In the genomic region with DNA sequence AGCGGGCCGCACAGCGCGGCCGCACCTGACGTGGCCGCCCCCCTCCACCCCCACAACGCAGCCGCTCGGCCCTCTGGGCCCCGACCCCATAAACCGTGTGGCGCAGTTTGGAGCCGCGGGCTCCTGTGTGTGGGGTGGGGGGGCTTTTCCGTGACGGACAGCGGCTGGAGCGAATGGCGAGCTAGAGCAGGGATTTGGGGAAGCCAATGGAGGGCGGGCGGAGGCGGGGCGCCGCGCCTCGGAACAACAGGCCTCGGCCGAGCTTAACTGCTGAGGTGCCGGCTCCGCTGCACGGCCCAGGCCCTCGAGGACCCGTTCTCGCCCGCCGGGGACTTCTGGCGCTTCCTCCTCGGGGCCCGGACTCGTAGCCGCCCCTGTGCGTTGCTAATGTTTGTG, we compare ENCODE assay signal across 8 mouse cellular contexts. TPM values are rescaled to one million over a fixed set of nuclear protein-coding genes. Genes with fewer than 3 reads are reported as not detected.
DNase-seq lines count a peak whose midpoint lies in the region; ATAC-seq and TF ChIP-seq lines count a peak whose summit lies in the region.

No protein-coding gene starts in this region.

- WGBS in embryonic facial prominence, embryonic 13.5 days = under 1% methylated on average over 43 of the region's 43 CpGs
- under 1% methylated on average over 40 of the region's 43 CpGs for WGBS in heart, adult 2 months
- under 1% methylated on average over 41 of the region's 43 CpGs for WGBS in kidney, adult 2 months
- WGBS in limb, embryonic 14.5 days = 3% methylated on average over 35 of the region's 43 CpGs
- WGBS in midbrain, embryonic 16.5 days = under 1% methylated on average over 37 of the region's 43 CpGs

- no peaks in the 10 kb centered on the region for H3K9me3 ChIP-seq in embryonic facial prominence, embryonic 13.5 days
- H3K9me3 ChIP-seq in limb, embryonic 14.5 days (ENCODE audit: control insufficient read depth, low read length) = no peaks in the 10 kb centered on the region
- H3K9me3 ChIP-seq in midbrain, embryonic 16.5 days (replicated peaks; ENCODE audit: control insufficient read depth, low read length, poor library complexity, severe bottlenecking) = no peaks in the 10 kb centered on the region

- peak; percentile 51; the same call in 1 of the 2 replicates for TF ChIP-seq POLR2A in heart, adult 2 months (IDR thresholded peaks at IDR 0.05; ENCODE audit: insufficient read depth, low read depth, low read length)
- TF ChIP-seq POLR2A in kidney, adult 2 months (IDR thresholded peaks at IDR 0.05; ENCODE audit: low read depth, low read length) = no peak
- 0 out of 2 replicates have a peak, but pooled peaks have one; percentile 42 for TF ChIP-seq POLR2A in limb, embryonic 14.5 days (IDR thresholded peaks at IDR 0.05; ENCODE audit: borderline replicate concordance, extremely low read depth, insufficient read depth, insufficient read length)

- peak; percentile 93 for DNase-seq in A20 (ENCODE audit: low read depth, low spot score)
- DNase-seq in adrenal gland, postnatal 4 days (ENCODE audit: low spot score in 2 of 2) = peak; percentile 87 to 90
- DNase-seq in heart, adult 2 months = peak; percentile 90
- DNase-seq in kidney, adult 2 months = peak; percentile 94
- peak; percentile 91 for DNase-seq in limb, embryonic 14.5 days (ENCODE audit: low spot score)
- DNase-seq in spleen, postnatal 10 days (ENCODE audit: low spot score in 2 of 2) = peak; percentile 83 to 92

- no peak for TF ChIP-seq CTCF in heart, adult 2 months (IDR thresholded peaks at IDR 0.05)
- no peak for TF ChIP-seq CTCF in kidney, adult 2 months (conservative IDR thresholded peaks at IDR 0.05; ENCODE audit: insufficient read depth, insufficient read length, low read depth, low read length)

- no peaks in the 10 kb centered on the region for H3K79me2 ChIP-seq in heart, adult 2 months (replicated peaks; ENCODE audit: control insufficient read depth, insufficient read depth, low read length)

- peak overlapping the region; percentile 81 for H3K4me2 ChIP-seq in embryonic facial prominence, embryonic 13.5 days
- peak overlapping the region; percentile 47 for H3K4me2 ChIP-seq in limb, embryonic 14.5 days (replicated peaks; ENCODE audit: low read depth, low read length, severe bottlenecking)
- peak overlapping the region; percentile 91 for H3K4me2 ChIP-seq in midbrain, embryonic 16.5 days (ENCODE audit: low read length)

- peaks cover 32% of the 10 kb centered on the region for H3K36me3 ChIP-seq in embryonic facial prominence, embryonic 13.5 days
- H3K36me3 ChIP-seq in heart, adult 2 months (ENCODE audit: control insufficient read depth, insufficient read depth, low read length) = peaks cover 21% of the 10 kb centered on the region
- peaks cover 9% of the 10 kb centered on the region for H3K36me3 ChIP-seq in kidney, adult 2 months (ENCODE audit: control insufficient read depth, insufficient read depth, low read length)
- peaks cover 27% of the 10 kb centered on the region for H3K36me3 ChIP-seq in limb, embryonic 14.5 days (ENCODE audit: control insufficient read depth, insufficient read depth, low read length)
- peaks cover 21% of the 10 kb centered on the region for H3K36me3 ChIP-seq in midbrain, embryonic 16.5 days (ENCODE audit: control insufficient read depth, insufficient read depth, low read length)

- H3K4me3 ChIP-seq in embryonic facial prominence, embryonic 13.5 days = peak overlapping the region; percentile 92
- H3K4me3 ChIP-seq in heart, adult 2 months = peak overlapping the region; percentile 85
- peak overlapping the region; percentile 77 for H3K4me3 ChIP-seq in kidney, adult 2 months (ENCODE audit: insufficient read depth, low read depth, low read length)
- peak overlapping the region; percentile 97 for H3K4me3 ChIP-seq in limb, embryonic 14.5 days (replicated peaks; ENCODE audit: low read length)
- peak overlapping the region; percentile 83 for H3K4me3 ChIP-seq in midbrain, embryonic 16.5 days (ENCODE audit: low read depth, low read length)

- peak overlapping the region; percentile 94 for H3K27ac ChIP-seq in embryonic facial prominence, embryonic 13.5 days
- peak overlapping the region; percentile 98 for H3K27ac ChIP-seq in heart, adult 2 months
- peak overlapping the region; percentile 87 for H3K27ac ChIP-seq in kidney, adult 2 months (ENCODE audit: insufficient read depth, low read depth, low read length)
- H3K27ac ChIP-seq in limb, embryonic 14.5 days (replicated peaks; ENCODE audit: low read depth, low read length) = peak overlapping the region; percentile 94
- H3K27ac ChIP-seq in midbrain, embryonic 16.5 days (ENCODE audit: low read length) = peak overlapping the region; percentile 96

- peaks cover 21% of the 10 kb centered on the region for H3K4me1 ChIP-seq in embryonic facial prominence, embryonic 13.5 days
- H3K4me1 ChIP-seq in heart, adult 2 months (ENCODE audit: control insufficient read depth, insufficient read depth, low read length) = peaks cover 12% of the 10 kb centered on the region
- H3K4me1 ChIP-seq in kidney, adult 2 months (ENCODE audit: control insufficient read depth, insufficient read depth, low read length) = peaks cover 13% of the 10 kb centered on the region; the same call in 1 of the 2 replicates
- peaks cover 10% of the 10 kb centered on the region for H3K4me1 ChIP-seq in limb, embryonic 14.5 days (ENCODE audit: control insufficient read depth, insufficient read depth, low read length)
- H3K4me1 ChIP-seq in midbrain, embryonic 16.5 days (ENCODE audit: control insufficient read depth, insufficient read depth, low read length) = peaks cover 18% of the 10 kb centered on the region

- H3K27me3 ChIP-seq in embryonic facial prominence, embryonic 13.5 days = no peaks in the 10 kb centered on the region
- no peaks in the 10 kb centered on the region for H3K27me3 ChIP-seq in heart, adult 2 months (ENCODE audit: control insufficient read depth, insufficient read depth, low read length)
- no peaks in the 10 kb centered on the region for H3K27me3 ChIP-seq in kidney, adult 2 months (replicated peaks; ENCODE audit: control insufficient read depth, insufficient read depth, low read length)
- no peaks in the 10 kb centered on the region for H3K27me3 ChIP-seq in limb, embryonic 14.5 days (ENCODE audit: control insufficient read depth, insufficient read depth, low read length)
- no peaks in the 10 kb centered on the region for H3K27me3 ChIP-seq in midbrain, embryonic 16.5 days (ENCODE audit: control insufficient read depth, insufficient read depth, low read depth, low read length)

- TF ChIP-seq EP300 in heart, adult 2 months (IDR thresholded peaks at IDR 0.05; ENCODE audit: insufficient read depth, low read depth, low read length) = no peak

- intact Hi-C loops in heart, adult 2 months (cut with DNase I) = loop anchor here (1.0 to 10.0 kb wide), 2 partner anchors 21 to 151 kb away; partner anchors contain the start of gene Letmd1

- ATAC-seq in embryonic facial prominence, embryonic 13.5 days (ENCODE audit: insufficient number of reproducible peaks, insufficient read depth, low FRiP score, low TSS enrichment, low read depth) = peak; percentile 83
- peak; percentile 86 for ATAC-seq in limb, embryonic 14.5 days (ENCODE audit: low FRiP score, low read depth)
- peak; percentile 87 for ATAC-seq in midbrain, embryonic 16.5 days

- peak overlapping the region; percentile 87 for H3K9ac ChIP-seq in embryonic facial prominence, embryonic 13.5 days
- peak overlapping the region; percentile 86 for H3K9ac ChIP-seq in heart, adult 2 months (ENCODE audit: low read depth, low read length)
- peak overlapping the region; percentile 89 for H3K9ac ChIP-seq in limb, embryonic 14.5 days (ENCODE audit: low read depth, low read length, severe bottlenecking)
- peak overlapping the region; percentile 87 for H3K9ac ChIP-seq in midbrain, embryonic 16.5 days (ENCODE audit: low read depth, low read length)

RNA-seq across cellular contexts. Expression of gene Dazap2, which starts 0.7 kb away (rescaled TPM):
- 100 to 1,000 TPM; 231 to 238 TPM for total RNA-seq in adrenal gland, postnatal 4 days (2021)
- 155 and 159 TPM in 2 replicates for polyA plus RNA-seq in embryonic facial prominence, embryonic 13.5 days (2015; fragmentation: Nextera tagmentation; extraction: Ambion mirVana)
- total RNA-seq in heart, adult 2 months (2021) = 100 to 1,000 TPM; 157 to 180 TPM
- 486 and 542 TPM in 2 replicates for polyA plus RNA-seq in heart, adult 2 months (2012; rRNA removed)
- polyA plus RNA-seq in kidney, adult 2 months (2012; rRNA removed) = 578 and 812 TPM in 2 replicates
- polyA plus RNA-seq in limb, embryonic 14.5 days (2012; rRNA removed) = 139 and 213 TPM in 2 replicates
- polyA plus RNA-seq in limb, embryonic 14.5 days (2014; fragmentation: Nextera tagmentation; extraction: Ambion mirVana) = 185 and 191 TPM in 2 replicates
- polyA plus RNA-seq in midbrain, embryonic 16.5 days (2015; fragmentation: Nextera tagmentation; extraction: Ambion mirVana) = 109 and 115 TPM in 2 replicates

RNA-seq across cellular contexts. Expression of gene Pou6f1, which starts 16.0 kb away (rescaled TPM):
- 10 to 100 TPM; 30.7 to 34.4 TPM for total RNA-seq in adrenal gland, postnatal 4 days (2021)
- 14.4 and 18.2 TPM in 2 replicates for polyA plus RNA-seq in embryonic facial prominence, embryonic 13.5 days (2015; fragmentation: Nextera tagmentation; extraction: Ambion mirVana)
- total RNA-seq in heart, adult 2 months (2021) = 10 to 100 TPM in 1 of 2 experiments, 1 to 10 TPM in 1; 8.0 to 11.5 TPM
- polyA plus RNA-seq in heart, adult 2 months (2012; rRNA removed) = 13.7 and 15.7 TPM in 2 replicates
- 28.5 and 30.4 TPM in 2 replicates for polyA plus RNA-seq in kidney, adult 2 months (2012; rRNA removed)
- polyA plus RNA-seq in limb, embryonic 14.5 days (2012; rRNA removed) = 24.9 and 32.4 TPM in 2 replicates
- 9.8 and 13.5 TPM in 2 replicates for polyA plus RNA-seq in limb, embryonic 14.5 days (2014; fragmentation: Nextera tagmentation; extraction: Ambion mirVana)
- polyA plus RNA-seq in midbrain, embryonic 16.5 days (2015; fragmentation: Nextera tagmentation; extraction: Ambion mirVana) = 33.1 and 36.4 TPM in 2 replicates

RNA-seq across cellular contexts. Expression of gene Smagp, which starts 20.9 kb away (rescaled TPM):
- 10 to 100 TPM; 26.7 to 34.3 TPM for total RNA-seq in adrenal gland, postnatal 4 days (2021)
- polyA plus RNA-seq in embryonic facial prominence, embryonic 13.5 days (2015; fragmentation: Nextera tagmentation; extraction: Ambion mirVana) = 9.2 and 10.1 TPM in 2 replicates
- 10 to 100 TPM; 11.6 to 12.9 TPM for total RNA-seq in heart, adult 2 months (2021)
- polyA plus RNA-seq in heart, adult 2 months (2012; rRNA removed) = 19.5 and 21.1 TPM in 2 replicates
- polyA plus RNA-seq in kidney, adult 2 months (2012; rRNA removed) = 160 and 163 TPM in 2 replicates
- 18.5 and 19.7 TPM in 2 replicates for polyA plus RNA-seq in limb, embryonic 14.5 days (2012; rRNA removed)
- 21.5 and 25.4 TPM in 2 replicates for polyA plus RNA-seq in limb, embryonic 14.5 days (2014; fragmentation: Nextera tagmentation; extraction: Ambion mirVana)
- 3.2 and 3.4 TPM in 2 replicates for polyA plus RNA-seq in midbrain, embryonic 16.5 days (2015; fragmentation: Nextera tagmentation; extraction: Ambion mirVana)

RNA-seq across cellular contexts. Expression of gene Bin2, which starts 53.5 kb away (rescaled TPM):
- total RNA-seq in adrenal gland, postnatal 4 days (2021) = 1 to 10 TPM; 4.0 to 4.8 TPM
- polyA plus RNA-seq in embryonic facial prominence, embryonic 13.5 days (2015; fragmentation: Nextera tagmentation; extraction: Ambion mirVana) = 2.1 and 4.7 TPM in 2 replicates
- total RNA-seq in heart, adult 2 months (2021) = 1 to 10 TPM; 1.6 to 2.0 TPM
- polyA plus RNA-seq in heart, adult 2 months (2012; rRNA removed) = 1.3 and 3.0 TPM in 2 replicates
- polyA plus RNA-seq in kidney, adult 2 months (2012; rRNA removed) = 1.7 and 4.7 TPM in 2 replicates
- polyA plus RNA-seq in limb, embryonic 14.5 days (2012; rRNA removed) = 3.7 and 4.7 TPM in 2 replicates
- 2.3 and 3.5 TPM in 2 replicates for polyA plus RNA-seq in limb, embryonic 14.5 days (2014; fragmentation: Nextera tagmentation; extraction: Ambion mirVana)
- polyA plus RNA-seq in midbrain, embryonic 16.5 days (2015; fragmentation: Nextera tagmentation; extraction: Ambion mirVana) = 1.2 and 1.4 TPM in 2 replicates

Comparison
In these comparisons a context has a peak if more than half of its experiments do, and no peak if none do; other contexts are left out.
1. Peak in every context shown above with its lines: DNase-seq, ATAC-seq, H3K4me3 ChIP-seq and H3K27ac ChIP-seq.